Mouse (Mus musculus) limb, embryonic 11.5 days (tissue): ENCODE results near the gene Dock8. TPM values are rescaled to one million over a fixed set of nuclear protein-coding genes. Genes with fewer than 3 reads are reported as not detected.

Experiments used
- polyA plus RNA-seq: library from polyadenylated mRNA; unstranded; fragments of >200 nt; fragmentation: Nextera tagmentation; extraction: Ambion mirVana; gene quantifications from 2 replicates; pipeline ENCODE4 v1.2.1, GENCODE M21; 2014

The Dock8 gene
- polyA plus RNA-seq, 1 experiment from 2014 or later: 1.6 TPM

Other genes with a start within 250 kb of the Dock8 start
- gene Pgm5, start 137.7 kb upstream of the Dock8 start, polyA plus RNA-seq: 1.6 and 1.7 TPM in 2 replicates
- 250 and 263 TPM in 2 replicates for gene Gm10053, start 123.8 kb upstream of the Dock8 start, polyA plus RNA-seq
- gene Foxd4, start 98.3 kb upstream of the Dock8 start, polyA plus RNA-seq: not detected in 2 replicates
- 21.0 and 22.9 TPM in 2 replicates for gene Cbwd1, start 37.9 kb upstream of the Dock8 start, polyA plus RNA-seq
- gene Kank1, start 237.4 kb downstream of the Dock8 start, polyA plus RNA-seq: 39.2 and 41.7 TPM in 2 replicates